Mouse (Mus musculus) liver, embryonic 14.5 days (tissue): ENCODE data around the gene Gpr21. TPM values are rescaled to one million over a fixed set of nuclear protein-coding genes. Genes with fewer than 3 reads are reported as not detected.
A peak's percentile ranks its signal among the peaks of the same experiment; 100 is the strongest.

ENCODE experiments used
- ATAC-seq: fragments of 200-750 bp; cut with Nextera tagmentation; 2 replicates; pipeline ENCODE4 v1.8.0; 2017; ENCODE audit warnings: moderate number of reproducible peaks, mild to moderate bottlenecking, moderate library complexity; ENCODE audit not compliant: insufficient read depth
- DNase-seq, 3 experiments: peaks; one replicate each; pipeline ENCODE4 v3.0.0-alpha.2; 2012 to 2013; ENCODE audit warnings: low read depth in 3 of 3, low spot score in 3 of 3
- H3K27ac ChIP-seq: fragments of 300-500 bp; sonication (generic); 2 replicates; pipeline ENCODE4 v1.5.1; 2014; ENCODE audit warnings: moderate library complexity, mild to moderate bottlenecking, control low read depth, inconsistent platforms
- H3K27me3 ChIP-seq: fragments of 300-500 bp; sonication (generic); 2 replicates; pipeline ENCODE4 v1.6.1; 2014; ENCODE audit warnings: mild to moderate bottlenecking, low read length, moderate library complexity; ENCODE audit not compliant: control insufficient read depth, insufficient read depth
- H3K36me3 ChIP-seq: fragments of 300-500 bp; sonication (generic); replicated peaks from 2 replicates; pipeline ENCODE4 v1.6.1; 2014; ENCODE audit warnings: low read depth; ENCODE audit not compliant: control insufficient read depth, insufficient read depth
- H3K4me1 ChIP-seq, 2 experiments: fragments of 200-500 bp in 1 of 2; fragments of 300-500 bp in 1 of 2; sonication (generic) in 1 of 2; replicated peaks; 2 replicates each; pipeline ENCODE4 v1.6.1; 2012 to 2014; ENCODE audit warnings: antibody characterized with exemption in 1 of 2, inconsistent platforms in 1 of 2, low read length in 1 of 2; ENCODE audit not compliant: control insufficient read depth in 2 of 2, insufficient read depth in 2 of 2
- H3K4me2 ChIP-seq: fragments of 300-500 bp; sonication (generic); 2 replicates; pipeline ENCODE4 v1.6.1; 2014; ENCODE audit warnings: low read depth, mild to moderate bottlenecking, control low read depth, moderate library complexity
- H3K4me3 ChIP-seq, 2 experiments: fragments of 200-500 bp in 1 of 2; fragments of 300-500 bp in 1 of 2; sonication (generic) in 1 of 2; 2 replicates each; pipeline ENCODE4 v1.5.1; 2012 to 2014; ENCODE audit warnings: low read depth in 2 of 2, low read length in 2 of 2, mild to moderate bottlenecking in 2 of 2, control low read depth in 1 of 2, inconsistent platforms in 1 of 2, moderate library complexity in 1 of 2; ENCODE audit not compliant: insufficient read depth in 1 of 2
- H3K9ac ChIP-seq: fragments of 300-500 bp; sonication (generic); replicated peaks from 2 replicates; pipeline ENCODE4 v1.6.1; 2014; ENCODE audit warnings: mild to moderate bottlenecking, control low read depth, moderate library complexity
- H3K9me3 ChIP-seq: fragments of 300-500 bp; sonication (generic); 2 replicates; pipeline ENCODE4 v1.6.1; 2016; ENCODE audit warnings: low read length, mixed read lengths; ENCODE audit not compliant: control insufficient read depth
- CTCF ChIP-seq: IDR thresholded peaks from 2 replicates; pipeline ENCODE4 v1.5.1; 2016; ENCODE audit warnings: antibody characterized with exemption, low read depth, control low read depth
- EP300 ChIP-seq: IDR thresholded peaks from 2 replicates; pipeline ENCODE4 v1.6.1; 2016; ENCODE audit warnings: antibody characterized with exemption, low read depth
- WGBS: fragments of 180-500 bp; shearing (Covaris S2); extraction: QIAGEN DNeasy Blood & Tissue Kit; methylation state at CpG from one replicate; pipeline ENCODE4 v1.1.7; 2014; ENCODE audit not compliant: insufficient replicate concordance; 5-methylcytosine and 5-hydroxymethylcytosine counted together
- polyA plus RNA-seq, 2 experiments: library from polyadenylated mRNA; depleted of rRNA in 1 of 2; stranded (reverse) in 1 of 2; unstranded in 1 of 2; fragments of >200 nt; fragmentation: Nextera tagmentation in 1 of 2; extraction: Ambion mirVana in 1 of 2; gene quantifications; 2 replicates each; pipeline versions ENCODE4 v1.2.1 to v1.2.3; 2012 to 2014

Gene Gpr21
- polyA plus RNA-seq, 2 experiments, result 0.04 TPM; not detected in 1

DNA sequence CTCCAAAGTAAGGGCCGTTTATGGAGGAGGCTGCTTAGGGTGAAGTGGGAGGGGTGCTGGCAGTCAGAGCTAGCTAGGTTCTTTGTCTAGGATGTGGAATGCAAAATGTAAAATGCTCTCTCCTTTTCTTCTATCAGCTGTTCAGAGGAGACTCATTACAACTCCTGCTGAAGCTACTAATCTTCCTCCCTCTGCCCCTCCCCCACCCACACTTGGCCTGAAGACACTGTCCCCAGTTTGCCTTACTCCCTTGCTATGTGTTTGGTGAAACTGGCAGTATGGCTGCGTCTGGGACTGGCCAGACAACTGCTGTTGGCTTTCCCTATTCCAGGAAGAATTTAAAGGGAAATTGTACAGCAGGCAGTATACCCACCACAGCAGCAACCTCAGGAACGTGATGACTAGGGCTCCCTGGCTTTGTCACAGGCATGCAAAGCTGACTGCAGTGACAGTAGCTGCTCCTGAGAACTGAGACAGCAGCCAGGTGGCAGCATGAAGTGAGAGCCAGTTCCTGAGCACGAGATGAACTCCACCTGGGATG is 860 bp downstream of the Gpr21 start:
- H3K27me3 ChIP-seq, result no peaks in the 10 kb centered on the region
- no peak overlapping the region for H3K9ac ChIP-seq
- H3K27ac ChIP-seq, result no peak overlapping the region
- no peaks in the 10 kb centered on the region for H3K9me3 ChIP-seq
- H3K4me2 ChIP-seq, result no peak overlapping the region
- no peaks in the 10 kb centered on the region for H3K36me3 ChIP-seq
- no peaks in the 10 kb centered on the region; a peak in 1 of 4 replicates for H3K4me1 ChIP-seq
- DNase-seq (no peak), ATAC-seq (no peak)
- WGBS, result 64% methylated on average over 4 of the region's 4 CpGs
- TF ChIP-seq CTCF (no peak), EP300 (no peak)
- H3K4me3 ChIP-seq, result no peak overlapping the region

DNA sequence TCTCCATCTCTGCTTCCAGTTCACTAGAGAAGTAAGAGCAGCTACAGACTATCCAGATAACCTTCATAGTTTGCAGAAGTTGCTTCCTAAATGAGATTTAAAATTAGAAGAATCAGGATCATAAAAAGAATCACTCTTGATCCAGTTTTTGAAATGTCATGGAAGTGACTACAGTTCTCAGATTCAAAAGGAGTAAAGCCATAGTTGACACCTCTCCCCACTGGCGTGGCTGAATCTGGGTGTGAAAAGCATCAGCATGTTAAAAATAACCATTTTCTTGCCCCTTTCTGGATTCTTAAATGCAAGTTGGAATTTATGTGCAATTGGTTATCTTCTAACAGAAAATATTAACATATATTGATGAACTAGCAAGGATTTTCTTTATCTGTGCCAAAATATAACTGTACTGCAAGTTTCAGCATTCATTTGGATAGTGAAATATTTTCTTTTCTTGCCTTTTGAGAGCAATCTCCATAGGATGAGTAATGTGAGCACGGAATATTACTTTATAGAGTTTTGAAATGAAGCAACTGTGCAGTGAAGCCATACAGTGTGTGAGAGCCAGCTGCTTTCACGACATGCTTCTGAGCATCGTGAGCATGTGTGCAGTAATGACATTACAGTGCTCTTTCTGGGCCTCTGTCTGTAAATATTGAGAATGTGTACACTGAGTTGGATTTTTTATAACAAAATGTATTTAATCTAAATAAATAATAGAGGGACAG is 2.6 kb downstream of the Gpr21 start:
- no peaks in the 10 kb centered on the region for H3K9me3 ChIP-seq
- no peak overlapping the region for H3K4me2 ChIP-seq
- no peak for TF ChIP-seq EP300
- TF ChIP-seq CTCF, result no peak
- no peaks in the 10 kb centered on the region; a peak in 1 of 4 replicates for H3K4me1 ChIP-seq
- DNase-seq (no peak), ATAC-seq (no peak)
- no peaks in the 10 kb centered on the region for H3K27me3 ChIP-seq
- no peak overlapping the region for H3K27ac ChIP-seq
- 75% methylated on average over 4 of the region's 4 CpGs for WGBS
- H3K4me3 ChIP-seq, result no peak overlapping the region
- no peak overlapping the region for H3K9ac ChIP-seq
- H3K36me3 ChIP-seq, result no peaks in the 10 kb centered on the region

DNA sequence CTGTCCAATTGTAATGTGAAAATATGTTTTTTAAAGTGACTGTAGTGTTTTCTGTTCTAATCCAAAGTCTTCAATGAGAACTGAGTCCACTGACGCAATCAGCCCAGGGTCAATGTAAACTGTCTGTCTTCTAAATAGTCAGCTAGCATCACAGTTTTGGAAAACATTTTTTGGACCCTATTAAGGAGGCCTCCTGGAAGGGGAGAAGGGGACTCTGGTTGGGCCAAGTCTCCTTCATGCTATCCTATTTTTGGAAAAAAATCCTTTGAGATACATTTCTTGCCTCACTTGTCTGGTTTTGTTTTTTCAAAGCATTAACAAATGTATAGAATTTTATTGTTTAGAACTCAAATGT is 3.1 kb downstream of the Gpr21 start:
- Histone ChIP-seq H3K27me3 (no peaks in the 10 kb centered on the region), H3K4me3 (no peak overlapping the region), H3K36me3 (no peaks in the 10 kb centered on the region), H3K9ac (no peak overlapping the region), H3K4me2 (no peak overlapping the region), H3K9me3 (no peaks in the 10 kb centered on the region), H3K27ac (no peak overlapping the region), H3K4me1 (no peaks in the 10 kb centered on the region; a peak in 1 of 4 replicates)
- ATAC-seq (no peak), DNase-seq (no peak)
- TF ChIP-seq CTCF (no peak), EP300 (no peak)
- 90% methylated on average over 1 of the region's 1 CpGs for WGBS

DNA sequence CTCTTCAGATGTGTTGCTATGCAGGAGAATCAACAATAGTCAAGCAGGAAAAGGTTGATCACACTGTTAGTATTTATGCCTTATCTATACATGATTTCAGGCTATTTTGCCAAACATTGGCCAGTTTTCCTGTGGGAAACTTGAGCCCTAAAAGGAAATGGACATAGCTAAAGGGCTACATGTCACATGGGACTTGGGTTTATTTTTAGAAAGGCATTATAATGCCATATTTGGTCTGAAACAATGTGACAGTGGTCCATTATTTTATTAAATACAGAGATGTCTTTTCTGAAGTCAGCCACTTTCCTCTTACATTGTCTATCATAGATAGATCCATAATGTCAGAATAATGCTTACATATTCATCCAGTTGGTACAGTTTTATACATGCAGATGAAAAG is 11.5 kb downstream of the Gpr21 start:
- H3K4me2 ChIP-seq, result no peak overlapping the region
- H3K9me3 ChIP-seq, result no peaks in the 10 kb centered on the region
- H3K4me3 ChIP-seq, result no peak overlapping the region
- H3K9ac ChIP-seq, result no peak overlapping the region
- ATAC-seq (no peak), DNase-seq (no peak)
- no peaks in the 10 kb centered on the region for H3K36me3 ChIP-seq
- no peak overlapping the region for H3K27ac ChIP-seq
- no peak for TF ChIP-seq CTCF
- TF ChIP-seq EP300, result no peak
- peaks cover 9 to 10% of the 10 kb centered on the region in 2 experiments for H3K4me1 ChIP-seq
- H3K27me3 ChIP-seq, result no peaks in the 10 kb centered on the region

DNA sequence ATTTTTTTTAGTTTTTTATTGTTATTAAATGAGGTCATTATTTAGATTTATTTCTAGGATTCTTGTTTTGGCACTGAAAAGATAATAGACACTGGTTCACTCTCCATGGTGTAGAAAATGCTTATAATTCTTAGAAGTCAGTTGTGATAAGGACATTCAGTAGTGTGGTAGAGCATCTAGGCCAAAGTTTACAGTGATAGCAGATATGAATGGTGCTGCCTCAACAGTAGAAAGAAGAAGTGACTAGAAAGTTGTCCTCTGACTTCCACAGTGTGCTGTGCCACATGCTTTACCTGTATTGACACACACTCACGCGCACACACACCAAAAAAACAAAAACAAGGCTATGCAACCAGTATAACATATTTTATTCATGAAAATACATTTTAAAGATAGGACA is 13.3 kb downstream of the Gpr21 start:
- WGBS, result 78% methylated on average over 2 of the region's 2 CpGs
- TF ChIP-seq CTCF, result no peak
- H3K9me3 ChIP-seq, result no peaks in the 10 kb centered on the region
- DNase-seq (no peak), ATAC-seq (peak; percentile 66; the same call in 1 of the 2 replicates)
- peaks cover 9 to 10% of the 10 kb centered on the region in 2 experiments for H3K4me1 ChIP-seq
- H3K27ac ChIP-seq, result no peak overlapping the region
- H3K9ac ChIP-seq, result no peak overlapping the region
- H3K27me3 ChIP-seq, result no peaks in the 10 kb centered on the region
- H3K4me3 ChIP-seq, result no peak overlapping the region
- H3K36me3 ChIP-seq, result no peaks in the 10 kb centered on the region
- no peak overlapping the region for H3K4me2 ChIP-seq
